Mouse (Mus musculus): ENCODE data around the gene Cnot8.

Cnot8 gene

DNA sequence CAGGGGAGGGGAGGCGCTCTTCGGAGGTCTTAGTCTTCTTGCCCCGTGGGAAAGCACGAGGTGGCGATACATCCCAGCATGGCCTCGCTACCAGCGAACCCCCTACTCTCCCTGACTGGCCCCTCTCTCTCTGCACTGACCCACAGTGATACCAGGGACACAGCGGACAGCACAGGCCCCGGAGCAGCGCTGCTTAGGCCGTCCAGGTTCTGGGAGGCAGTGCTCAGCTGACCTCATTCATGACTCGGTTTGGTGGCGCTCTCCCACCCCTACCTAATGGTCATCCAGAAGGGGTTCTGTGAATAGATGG, 654 bp upstream of the Cnot8 start:
- DNase-seq (ENCODE audit: low read depth, low spot score), result peak; percentile 48

DNA sequence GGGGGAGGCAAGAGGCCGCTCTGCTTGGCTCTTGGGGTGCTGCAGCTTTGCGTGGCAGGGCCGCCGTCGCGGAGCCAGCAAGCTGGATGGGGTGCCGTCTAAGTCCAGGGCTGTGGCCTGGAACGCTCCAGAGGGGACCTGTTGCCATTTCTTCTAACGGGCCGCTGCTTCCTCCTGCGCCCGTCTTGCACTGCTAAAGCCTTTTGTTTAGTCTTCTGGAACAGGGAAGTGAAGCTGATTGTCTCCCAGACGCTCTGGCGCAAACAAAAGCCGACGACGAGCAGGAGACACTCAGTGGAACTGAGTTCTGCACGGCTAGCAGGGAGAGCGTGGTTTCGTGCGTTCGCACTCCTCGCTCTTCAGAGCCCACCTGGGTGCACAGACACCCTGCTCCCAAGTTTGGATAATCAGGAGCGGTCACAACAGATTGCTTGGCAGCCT, 418 bp downstream of the Cnot8 start:
- DNase-seq (ENCODE audit: low read depth, low spot score), result peak; percentile 86

DNA sequence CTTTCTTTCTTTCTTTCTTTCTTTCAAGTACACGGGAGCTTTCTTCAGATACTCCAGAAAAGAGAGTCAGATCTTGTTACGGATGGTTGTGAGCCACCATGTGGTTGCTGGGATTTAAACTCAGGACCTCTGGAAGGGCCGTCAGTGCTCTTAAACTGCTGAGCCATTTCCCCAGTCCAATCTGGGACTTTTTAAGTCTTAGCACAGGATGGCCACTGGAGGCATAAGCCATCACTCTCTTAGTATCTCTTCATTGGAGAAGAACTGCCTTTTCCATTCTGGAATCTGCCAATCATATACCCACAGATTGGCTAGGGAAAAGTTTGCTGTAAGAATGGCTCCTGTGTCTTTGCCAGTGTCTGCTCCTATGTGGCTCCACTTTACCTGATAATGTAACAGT, 3.1 kb downstream of the Cnot8 start:
- peak; percentile 78 for DNase-seq (ENCODE audit: low read depth, low spot score)

DNA sequence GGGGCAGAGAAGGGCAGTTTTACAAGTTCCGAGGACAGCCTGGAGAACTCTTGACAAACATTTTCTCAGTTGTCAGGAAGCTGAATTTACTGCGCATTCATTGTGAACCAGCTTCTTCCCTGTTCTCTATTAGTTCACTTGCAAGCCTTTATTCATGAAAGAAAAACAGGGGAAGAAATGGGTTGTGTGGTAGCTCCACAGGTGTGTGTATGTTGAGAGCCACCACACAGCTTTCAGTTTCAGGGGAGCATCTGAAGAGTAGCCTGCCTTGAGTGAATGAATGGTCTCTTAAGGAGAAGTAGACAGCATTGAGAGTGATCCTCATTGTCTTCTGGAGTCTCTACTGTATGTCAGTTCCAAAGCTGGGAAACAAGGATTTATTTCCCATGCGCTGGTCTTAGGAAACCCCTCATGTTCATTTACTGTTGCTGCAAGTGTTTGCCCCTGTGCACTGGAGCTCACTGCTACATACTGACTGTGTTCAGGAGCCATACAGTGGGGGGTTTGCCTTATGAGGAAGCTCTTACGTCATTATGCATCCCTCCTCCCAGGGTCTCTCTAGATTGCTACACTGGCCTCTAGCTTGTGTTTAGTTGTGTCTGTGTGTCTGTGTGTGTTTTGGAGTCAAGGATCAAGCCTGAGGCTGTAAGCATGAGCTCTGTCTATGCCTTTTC, 3.8 kb downstream of the Cnot8 start:
- no peak for DNase-seq (ENCODE audit: low read depth, low spot score)

DNA sequence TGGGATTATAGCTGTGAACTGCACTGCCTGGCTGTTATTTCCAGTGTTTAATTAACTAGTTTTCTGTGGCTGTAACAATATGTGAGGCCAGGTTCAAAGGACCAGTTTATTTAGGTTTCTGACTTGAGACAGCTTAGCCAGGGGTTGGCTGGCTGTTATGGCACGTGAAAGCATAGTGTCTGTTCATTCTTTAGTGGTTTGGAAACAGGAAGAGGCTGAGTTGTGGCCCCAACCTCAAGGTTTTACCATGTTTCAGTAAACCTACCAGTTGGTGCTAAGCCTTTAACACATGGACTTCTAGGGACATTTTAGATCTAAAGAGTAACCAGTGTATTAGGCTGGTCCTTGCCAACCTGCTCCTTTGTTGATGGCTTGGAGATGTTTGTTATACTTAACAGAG, 12.6 kb downstream of the Cnot8 start:
- DNase-seq (ENCODE audit: low read depth, low spot score), result no peak

DNA sequence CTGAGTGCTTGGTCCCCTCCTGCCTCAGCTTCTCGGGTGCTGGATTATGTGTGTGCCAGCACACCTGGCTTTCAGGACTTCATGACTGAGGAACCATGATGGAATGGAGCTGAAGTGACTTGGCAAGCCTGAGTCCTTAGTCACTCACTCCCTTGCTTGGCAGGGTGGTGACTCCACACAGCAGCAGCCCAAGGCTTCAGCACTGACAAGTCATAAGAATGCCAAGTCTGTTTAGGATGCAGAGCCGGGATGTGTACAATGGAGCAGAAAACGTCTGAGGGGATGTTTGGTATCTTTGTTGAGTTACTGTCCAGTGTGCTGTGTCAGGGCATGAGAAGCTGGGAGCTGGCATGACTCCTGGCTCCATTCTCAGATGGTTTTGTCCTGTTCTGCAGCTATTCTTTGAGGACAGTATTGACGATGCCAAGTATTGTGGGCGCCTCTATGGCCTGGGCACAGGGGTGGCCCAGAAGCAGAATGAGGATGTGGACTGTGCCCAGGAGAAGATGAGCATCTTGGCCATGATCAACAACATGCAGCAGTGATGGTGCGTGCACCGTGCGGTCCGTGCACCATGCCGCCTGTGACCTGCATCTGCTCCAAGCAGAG, 13.2 kb downstream of the Cnot8 start:
- DNase-seq (ENCODE audit: low read depth, low spot score), result no peak

DNA sequence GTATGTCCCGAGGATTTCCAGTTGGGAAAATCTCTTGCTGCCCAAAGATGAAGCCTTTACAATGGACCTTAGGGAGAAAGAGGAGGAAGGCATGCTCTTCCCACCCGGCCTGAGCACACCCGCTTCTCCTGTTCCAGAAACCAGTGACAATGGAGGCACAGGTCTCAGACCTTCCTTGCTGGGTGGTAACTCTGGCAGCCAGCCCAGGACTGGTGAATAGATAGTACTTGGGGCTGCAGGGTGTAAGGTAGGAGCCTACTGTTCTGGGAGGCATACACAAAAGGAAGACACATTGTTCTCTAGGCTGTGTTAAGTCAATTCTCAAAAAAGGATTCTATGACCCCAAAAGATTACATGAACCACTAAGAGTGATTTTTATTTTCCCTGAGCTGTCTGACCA, 16.7 kb downstream of the Cnot8 start:
- DNase-seq (ENCODE audit: low read depth, low spot score), result no peak

DNA sequence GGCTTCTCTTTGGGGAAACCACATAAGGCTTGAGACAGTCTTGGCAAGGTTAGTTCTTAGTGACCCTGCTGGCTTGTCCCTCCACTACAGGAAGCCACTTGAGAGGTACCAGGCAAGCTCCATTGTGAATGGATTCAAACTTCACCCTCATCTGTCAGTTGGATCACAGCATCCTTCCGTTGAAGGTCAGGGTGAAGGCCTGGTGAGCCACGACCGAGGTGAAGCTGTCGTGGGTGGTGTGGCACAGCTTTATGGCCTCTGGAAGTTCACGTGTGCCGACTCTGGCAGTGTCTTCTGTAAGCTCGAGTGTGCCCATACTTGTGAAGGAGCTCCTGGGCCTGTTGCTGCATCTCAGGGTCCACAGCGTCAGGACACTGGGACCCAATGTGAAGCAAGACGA, 17.4 kb downstream of the Cnot8 start:
- DNase-seq (ENCODE audit: low read depth, low spot score), result no peak

DNA sequence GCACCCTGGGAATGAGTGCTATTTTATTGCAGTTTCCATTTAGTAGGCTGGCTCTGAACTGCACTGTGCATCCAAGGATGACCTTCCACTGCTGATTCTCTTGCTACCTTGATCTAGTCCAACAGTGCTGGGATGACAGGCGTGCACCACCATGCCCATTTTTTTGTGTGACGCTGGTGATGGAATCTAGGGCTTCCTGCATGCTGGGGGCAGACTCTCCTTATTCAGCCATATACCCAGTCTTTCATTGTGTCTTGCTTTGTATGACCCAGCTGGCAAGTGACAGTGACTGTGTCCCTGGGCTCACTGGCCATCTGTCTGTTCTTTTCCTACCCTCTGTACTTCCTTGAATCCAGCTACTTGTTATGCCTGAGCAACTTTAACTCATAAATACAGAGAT, 19.8 kb downstream of the Cnot8 start:
- DNase-seq (ENCODE audit: low read depth, low spot score), result no peak

DNA sequence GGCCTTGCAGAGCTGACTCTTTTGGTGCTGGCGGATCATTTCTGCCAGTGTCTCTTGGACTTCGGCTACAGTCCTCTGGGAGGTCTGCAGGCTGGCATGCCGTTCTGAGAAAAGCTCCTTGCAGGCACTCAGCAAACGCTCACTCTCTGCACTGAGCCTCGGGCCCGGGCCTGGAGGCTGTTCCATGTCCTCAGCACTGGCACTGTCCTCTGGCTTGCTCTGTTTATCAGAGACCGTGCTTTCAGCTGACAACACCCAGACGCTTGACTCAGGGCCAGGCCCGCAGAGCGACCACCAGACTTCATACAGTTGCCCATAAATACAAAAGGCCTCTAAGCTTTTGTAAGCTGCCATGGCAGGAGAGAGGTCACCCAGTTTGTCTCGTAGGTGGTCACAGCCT, 21.1 kb downstream of the Cnot8 start:
- no peak for DNase-seq (ENCODE audit: low read depth, low spot score)

DNA sequence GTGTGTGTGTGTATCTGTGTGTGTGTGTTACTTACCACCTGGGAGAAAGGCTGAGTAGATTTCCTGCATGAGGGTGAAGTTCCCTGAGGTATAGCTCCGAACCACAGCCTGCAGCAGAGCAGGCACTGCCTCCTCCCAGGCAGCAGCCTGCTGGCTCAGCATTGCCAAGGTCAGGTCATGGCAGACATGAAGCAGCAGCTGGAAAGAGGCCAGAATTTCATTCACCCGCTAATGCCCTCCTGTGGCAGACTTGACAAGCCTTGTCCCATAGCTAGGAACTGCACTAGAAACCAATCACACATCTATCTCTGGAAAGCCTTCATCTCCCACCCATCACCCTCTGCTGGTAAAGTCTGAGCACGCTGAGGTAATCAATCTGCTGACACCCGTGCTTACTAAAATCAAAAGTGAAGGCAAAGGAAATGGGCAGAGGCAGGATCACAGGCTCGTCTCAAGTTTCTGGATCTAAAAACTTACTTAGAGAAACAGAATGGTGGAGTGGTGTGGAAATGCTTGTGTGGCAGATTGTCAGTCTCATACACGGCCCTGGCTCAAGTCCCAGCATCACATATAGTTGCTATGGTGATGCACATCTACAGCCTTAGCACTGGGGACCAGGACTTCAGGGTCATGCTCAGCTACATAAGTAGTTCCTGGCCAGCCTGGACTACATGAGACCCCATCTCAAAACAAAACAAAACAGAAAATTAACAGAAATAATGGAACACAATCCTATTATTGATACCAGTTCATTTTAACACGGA, 22.6 kb downstream of the Cnot8 start:
- DNase-seq (ENCODE audit: low read depth, low spot score), result no peak

DNA sequence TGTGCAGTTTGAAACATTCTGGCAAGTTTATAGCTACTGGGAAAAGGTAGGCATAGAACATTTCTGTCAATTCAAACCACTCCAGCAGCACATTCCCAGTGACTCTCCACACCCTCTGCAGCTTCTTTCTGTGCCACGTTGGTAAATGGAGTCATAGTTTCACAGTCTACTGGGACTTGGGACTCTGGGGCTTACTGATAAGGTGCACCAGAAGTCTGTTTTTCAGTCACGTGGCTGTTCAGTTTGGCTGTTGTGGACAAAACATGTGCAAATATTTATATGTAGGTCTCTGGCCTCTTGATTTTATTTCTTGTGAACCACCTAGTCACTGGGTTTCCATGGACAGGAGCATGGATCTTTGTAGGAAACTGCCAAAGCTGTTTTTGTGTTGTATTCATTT, 23.6 kb downstream of the Cnot8 start:
- no peak for DNase-seq (ENCODE audit: low read depth, low spot score)

DNA sequence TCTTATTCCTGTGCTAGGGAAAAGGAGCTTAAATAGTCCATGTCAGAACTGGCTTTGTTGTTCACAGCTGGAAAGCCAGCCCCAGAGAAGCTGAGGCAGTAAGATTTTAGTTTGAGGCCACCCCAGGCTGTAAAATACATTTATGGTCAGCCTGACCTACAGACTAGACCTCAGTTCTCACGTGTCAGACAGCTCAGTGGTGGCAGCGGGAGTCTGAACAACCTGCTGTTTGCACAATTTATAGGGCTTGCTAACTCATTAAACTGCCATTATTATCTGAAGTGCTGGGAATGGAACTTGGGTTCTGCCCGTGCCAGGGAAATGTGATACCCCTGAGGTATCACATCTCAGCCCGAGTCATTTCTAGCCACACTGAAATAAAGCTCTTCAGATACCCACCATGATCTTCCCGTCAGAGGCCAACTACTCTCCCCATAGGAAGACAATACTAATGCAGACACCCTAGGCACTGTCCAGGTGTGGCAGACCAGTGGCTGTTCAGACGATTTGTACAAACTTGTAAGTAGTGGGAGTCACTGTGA, 25.4 kb downstream of the Cnot8 start:
- no peak for DNase-seq (ENCODE audit: low read depth, low spot score)

DNA sequence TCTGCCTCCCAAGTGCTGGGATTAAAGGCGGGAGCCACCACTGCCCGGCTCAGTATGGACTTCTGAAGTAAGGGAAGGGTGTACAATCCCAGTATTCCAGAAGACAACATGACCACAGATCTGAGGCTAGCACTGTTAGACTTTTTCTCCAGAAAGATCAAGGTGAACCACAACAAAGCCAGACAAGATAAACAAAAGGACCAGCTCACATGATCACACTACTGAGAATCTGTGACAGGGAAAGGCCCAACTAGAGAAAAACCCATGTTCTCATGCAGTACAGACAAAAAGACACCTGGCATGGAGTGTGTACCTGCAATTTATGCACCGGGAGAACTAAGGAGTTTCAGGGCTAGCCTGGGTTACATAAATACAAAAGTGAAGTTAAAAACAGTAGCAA, 28.1 kb downstream of the Cnot8 start:
- no peak for DNase-seq (ENCODE audit: low read depth, low spot score)

DNA sequence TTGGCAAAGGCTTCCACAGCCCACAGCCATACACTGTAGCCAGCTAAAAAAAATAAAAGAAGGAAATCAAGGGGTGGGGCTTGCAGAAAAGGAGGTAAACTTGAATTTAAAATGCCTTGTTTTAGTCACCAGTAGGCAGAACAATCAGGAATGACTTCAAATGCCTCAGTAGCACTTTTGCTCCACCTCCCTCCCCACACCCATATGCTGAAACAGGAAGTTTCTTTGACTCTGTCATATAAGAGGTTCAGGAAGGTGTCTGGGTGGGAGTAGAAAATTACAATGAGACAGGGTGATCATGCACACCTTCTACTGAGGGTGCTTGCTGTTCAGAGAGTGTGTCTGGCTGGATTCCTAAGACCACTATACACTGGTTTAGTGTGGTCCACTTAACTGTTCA, 30.9 kb downstream of the Cnot8 start:
- no peak for DNase-seq (ENCODE audit: low read depth, low spot score)

DNA sequence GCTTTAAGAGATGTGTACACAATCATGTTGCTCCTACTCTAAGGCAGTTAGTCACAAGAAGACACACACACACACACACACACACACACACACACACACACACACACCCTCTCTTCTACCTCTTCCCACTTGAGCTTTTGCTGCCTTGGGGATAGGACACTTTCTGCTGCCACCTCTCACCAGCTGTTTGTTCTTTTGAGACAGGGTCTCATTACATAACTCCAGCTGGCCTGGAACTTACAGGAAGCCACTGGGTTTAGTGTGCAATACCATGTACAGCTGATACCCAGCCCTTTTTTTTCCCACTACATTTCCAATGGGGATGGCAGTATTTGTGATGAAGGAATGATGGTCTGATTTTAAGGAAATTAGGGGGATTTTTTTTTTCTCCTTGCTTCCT, 31.3 kb downstream of the Cnot8 start:
- DNase-seq (ENCODE audit: low read depth, low spot score), result no peak

DNA sequence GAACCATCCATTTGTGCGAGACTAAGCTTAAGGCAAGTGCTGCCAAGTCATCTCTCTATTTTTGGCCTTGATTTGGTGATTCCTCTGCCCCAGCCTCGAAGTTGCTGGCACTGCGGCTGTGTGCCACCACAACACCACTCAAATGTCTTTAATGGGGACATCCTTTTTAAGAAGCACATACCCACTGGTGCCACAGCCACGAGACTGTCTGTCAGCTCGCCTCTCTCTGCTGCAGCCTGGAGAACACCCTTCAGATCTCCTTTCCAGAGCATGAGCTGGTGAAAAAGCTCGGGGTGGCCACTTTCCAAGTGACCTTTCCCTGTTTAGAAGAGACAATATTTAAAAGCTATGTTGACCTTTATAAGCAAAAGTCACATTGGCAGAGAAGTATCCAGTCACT, 32.7 kb downstream of the Cnot8 start:
- no peak for DNase-seq (ENCODE audit: low read depth, low spot score)

DNA sequence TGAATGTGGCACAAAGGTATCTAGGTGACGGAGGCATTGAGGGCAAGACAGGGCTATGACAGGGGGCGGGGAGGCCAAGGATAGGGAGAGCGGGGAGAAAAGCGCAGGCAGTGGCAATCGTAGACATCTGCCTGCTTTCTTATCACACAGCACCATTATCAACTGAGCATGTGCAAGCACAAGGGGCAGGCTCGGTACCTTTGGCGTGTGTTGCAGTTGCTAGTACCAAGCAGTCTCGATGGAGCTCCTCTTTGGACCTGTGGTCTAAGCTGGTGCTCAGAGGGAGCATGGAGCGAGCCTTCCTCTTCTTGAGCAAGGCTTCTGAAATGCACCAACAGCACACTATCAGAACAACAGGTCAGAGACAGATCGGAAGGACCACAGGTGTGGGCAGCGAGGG, 34.9 kb downstream of the Cnot8 start:
- no peak for DNase-seq (ENCODE audit: low read depth, low spot score)

DNA sequence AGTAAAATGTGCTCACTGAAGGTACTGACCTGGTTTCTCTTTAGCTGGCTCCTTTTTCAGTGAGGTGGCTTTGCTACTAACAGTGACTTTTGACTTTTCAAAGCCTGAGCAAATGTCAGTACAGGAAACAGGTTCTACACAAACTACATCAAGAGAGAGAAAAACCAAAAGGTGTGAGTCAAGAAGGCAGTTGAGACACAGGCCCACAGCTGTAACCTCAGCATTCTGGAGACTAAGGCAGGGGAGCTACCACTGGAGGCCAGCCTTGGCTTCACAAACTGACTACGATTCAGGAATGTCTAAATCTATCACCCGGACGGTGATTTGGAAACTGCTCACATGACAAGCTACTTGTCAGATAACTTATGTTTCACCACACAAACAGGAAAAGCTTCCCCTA, 35.5 kb downstream of the Cnot8 start:
- no peak for DNase-seq (ENCODE audit: low read depth, low spot score)

DNA sequence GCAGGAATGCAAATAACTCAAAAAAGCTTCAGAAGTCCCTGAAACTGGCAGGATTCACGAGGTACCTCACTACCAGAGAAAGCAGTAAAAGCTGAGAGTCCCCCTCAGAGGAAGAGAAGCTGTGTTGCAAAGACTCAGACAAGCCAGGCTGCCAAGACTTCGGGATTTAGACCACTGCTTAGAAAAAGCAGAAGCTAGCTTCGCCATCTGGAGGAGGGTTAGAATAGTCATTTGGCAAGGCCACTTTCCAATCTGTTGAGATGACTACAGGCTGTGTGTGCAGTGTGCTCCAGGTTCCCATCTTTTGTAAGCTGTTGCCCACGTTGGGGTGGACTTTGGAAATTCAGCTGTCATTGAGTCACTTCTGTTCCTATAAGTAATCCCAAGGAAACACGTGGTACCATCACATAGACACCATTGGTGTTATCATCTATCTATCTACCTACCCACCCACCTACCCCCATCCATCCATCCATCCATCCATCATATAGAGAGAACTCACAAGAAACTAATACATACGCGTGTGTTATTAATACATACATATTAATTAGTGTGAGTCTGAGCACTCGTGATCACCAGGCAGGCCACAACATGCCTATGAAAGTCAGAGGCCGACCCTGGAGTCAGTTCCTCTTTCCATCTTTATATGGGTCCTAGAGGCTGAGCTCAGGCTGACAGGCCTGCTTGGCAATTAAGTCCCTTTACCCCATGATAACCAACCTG, 39.9 kb downstream of the Cnot8 start:
- DNase-seq (ENCODE audit: low read depth, low spot score), result no peak

DNA sequence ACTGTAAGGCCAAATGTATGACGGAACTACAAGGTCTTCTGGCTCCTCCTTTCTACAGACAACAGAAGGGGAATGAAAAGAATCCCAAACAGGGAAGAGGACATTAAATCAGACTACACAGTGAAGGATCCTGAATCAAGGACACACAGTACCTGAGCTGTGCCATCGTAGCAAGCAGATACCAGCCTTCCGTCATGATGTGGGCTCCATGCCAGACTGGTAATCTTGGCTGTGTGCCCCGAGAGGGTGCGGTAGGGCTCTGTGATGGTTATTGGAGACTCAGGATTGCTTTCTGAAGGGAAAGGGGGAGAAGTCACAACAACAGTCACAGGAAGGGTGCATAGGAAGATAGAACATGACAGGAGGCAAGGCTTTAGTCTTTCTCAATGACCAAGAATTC, 42.3 kb downstream of the Cnot8 start:
- no peak for DNase-seq (ENCODE audit: low read depth, low spot score)

DNA sequence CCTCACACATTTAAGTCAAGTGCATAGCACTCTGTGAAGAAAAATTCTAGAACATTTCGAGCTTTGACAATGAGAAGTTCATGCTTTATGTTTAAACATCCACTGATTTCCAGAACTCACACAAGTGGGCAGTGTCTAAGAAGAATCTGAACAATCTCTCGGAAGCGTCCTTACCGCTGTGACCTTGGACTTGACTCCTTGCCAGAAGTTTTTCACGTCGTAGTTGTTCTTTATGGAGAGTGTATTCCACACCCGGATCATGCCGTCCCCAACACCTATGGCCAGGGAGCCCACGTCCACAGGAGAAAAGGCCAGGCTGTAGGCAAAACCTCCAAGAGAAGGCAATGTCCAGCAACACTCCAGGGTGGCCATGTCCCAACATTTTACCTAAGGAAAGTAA, 51.5 kb downstream of the Cnot8 start:
- DNase-seq (ENCODE audit: low read depth, low spot score), result no peak

Measured in ZHBTc4 (cell line).